Mouse (Mus musculus): ENCODE measurements around the gene Spdef. TPM values are rescaled to one million over a fixed set of nuclear protein-coding genes. Genes with fewer than 3 reads are reported as not detected.

Gene Spdef
- polyA plus RNA-seq, 1 experiment: 57.5 TPM

DNA sequence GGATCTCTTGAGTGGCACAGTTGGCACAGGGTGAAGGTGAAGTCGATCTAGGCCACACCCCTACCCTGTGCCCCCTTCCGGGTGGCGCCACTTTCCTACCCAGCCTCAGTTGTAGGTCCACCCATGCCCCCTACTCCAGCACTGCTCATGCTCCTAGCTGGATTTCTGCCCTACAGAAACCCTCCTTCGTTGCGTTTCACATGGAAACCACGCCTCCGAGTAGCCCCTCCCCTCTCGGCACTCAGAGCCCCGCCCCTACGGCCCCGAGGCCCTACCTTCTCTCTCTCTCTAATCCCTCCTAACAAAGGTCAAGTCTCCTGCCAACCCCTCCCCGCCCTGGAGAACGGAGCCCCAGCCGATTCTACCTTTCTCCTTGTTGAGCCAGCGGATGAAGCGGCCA is 12.0 kb downstream of the Spdef start:
- H3K4me1 ChIP-seq (ENCODE audit: control insufficient read depth, insufficient read depth, insufficient read length, low read length): peaks cover 20% of the 10 kb centered on the region
- TF ChIP-seq CTCF (IDR thresholded peaks at IDR 0.05; ENCODE audit: extremely low read depth, insufficient read length, insufficient replicate concordance, low read depth, low read length) (no peak), POLR2A (IDR thresholded peaks at IDR 0.05; ENCODE audit: low read depth, low read length) (no peak)
- no peak overlapping the region for H3K27ac ChIP-seq (ENCODE audit: insufficient read depth, low read depth, low read length)
- H3K4me3 ChIP-seq (ENCODE audit: low read depth, low read length): peak overlapping the region; percentile 59
- H3K27me3 ChIP-seq (ENCODE audit: control insufficient read depth, insufficient read depth, low read length): no peaks in the 10 kb centered on the region
- WGBS: 8% methylated on average over 16 of the region's 16 CpGs
- no peaks in the 10 kb centered on the region for H3K36me3 ChIP-seq (ENCODE audit: control insufficient read depth, insufficient read depth, low read length)

DNA sequence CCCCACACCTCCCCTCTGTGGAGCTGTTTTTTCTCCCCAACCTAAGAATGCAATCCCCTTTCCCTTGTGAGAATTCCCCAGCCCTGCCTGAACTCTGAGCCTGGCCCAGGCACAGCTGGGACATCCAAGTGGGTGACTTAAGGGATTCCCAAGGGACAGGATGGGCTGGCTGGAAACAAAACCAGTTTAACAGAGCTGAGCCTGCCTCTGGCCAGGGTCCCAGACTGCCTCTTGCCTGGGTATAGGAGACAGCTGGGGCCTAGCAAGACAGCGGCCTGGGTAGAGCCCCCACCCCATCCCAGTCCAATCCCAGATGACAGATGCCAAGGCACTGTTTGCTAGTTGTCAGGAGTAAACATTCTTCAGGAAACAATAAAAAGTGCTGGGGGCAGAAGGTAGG is 15.9 kb downstream of the Spdef start:
- no peak overlapping the region for H3K27ac ChIP-seq (ENCODE audit: insufficient read depth, low read depth, low read length)
- TF ChIP-seq CTCF (IDR thresholded peaks at IDR 0.05; ENCODE audit: extremely low read depth, insufficient read length, insufficient replicate concordance, low read depth, low read length): no peak
- no peak for TF ChIP-seq POLR2A (IDR thresholded peaks at IDR 0.05; ENCODE audit: low read depth, low read length)
- H3K4me3 ChIP-seq (ENCODE audit: low read depth, low read length): no peak overlapping the region
- no peaks in the 10 kb centered on the region for H3K36me3 ChIP-seq (ENCODE audit: control insufficient read depth, insufficient read depth, low read length)
- H3K27me3 ChIP-seq (ENCODE audit: control insufficient read depth, insufficient read depth, low read length): no peaks in the 10 kb centered on the region
- WGBS: 71% methylated on average over 1 of the region's 1 CpGs
- peaks cover 14% of the 10 kb centered on the region for H3K4me1 ChIP-seq (ENCODE audit: control insufficient read depth, insufficient read depth, insufficient read length, low read length)

DNA sequence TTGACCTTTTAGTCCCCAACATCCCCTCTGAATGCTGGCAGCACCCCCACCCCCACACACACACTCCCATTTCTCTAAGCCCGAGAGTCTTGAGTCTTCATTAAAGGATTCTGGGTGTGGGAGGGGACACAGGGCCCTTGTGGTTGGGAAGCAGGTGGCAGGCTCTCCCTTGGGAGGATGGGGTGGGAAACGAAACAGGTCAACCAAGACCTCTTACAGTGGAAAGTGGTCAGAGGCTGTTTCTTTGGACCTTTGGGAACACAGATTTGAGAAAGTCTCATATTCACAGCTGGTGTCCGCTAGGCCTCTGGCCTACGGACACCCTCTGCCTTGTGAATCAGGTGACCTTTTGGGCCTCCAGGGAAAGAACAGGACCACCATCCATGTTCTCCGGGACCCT is 19.1 kb downstream of the Spdef start:
- no peak overlapping the region for H3K27ac ChIP-seq (ENCODE audit: insufficient read depth, low read depth, low read length)
- no peaks in the 10 kb centered on the region for H3K36me3 ChIP-seq (ENCODE audit: control insufficient read depth, insufficient read depth, low read length)
- no peak overlapping the region for H3K4me3 ChIP-seq (ENCODE audit: low read depth, low read length)
- H3K4me1 ChIP-seq (ENCODE audit: control insufficient read depth, insufficient read depth, insufficient read length, low read length): peaks cover 4% of the 10 kb centered on the region
- 0 out of 2 replicates have a peak, but pooled peaks cover 4% of the 10 kb centered on the region for H3K27me3 ChIP-seq (ENCODE audit: control insufficient read depth, insufficient read depth, low read length)
- 81% methylated on average over 5 of the region's 5 CpGs for WGBS
- no peak for TF ChIP-seq CTCF (IDR thresholded peaks at IDR 0.05; ENCODE audit: extremely low read depth, insufficient read length, insufficient replicate concordance, low read depth, low read length)

DNA sequence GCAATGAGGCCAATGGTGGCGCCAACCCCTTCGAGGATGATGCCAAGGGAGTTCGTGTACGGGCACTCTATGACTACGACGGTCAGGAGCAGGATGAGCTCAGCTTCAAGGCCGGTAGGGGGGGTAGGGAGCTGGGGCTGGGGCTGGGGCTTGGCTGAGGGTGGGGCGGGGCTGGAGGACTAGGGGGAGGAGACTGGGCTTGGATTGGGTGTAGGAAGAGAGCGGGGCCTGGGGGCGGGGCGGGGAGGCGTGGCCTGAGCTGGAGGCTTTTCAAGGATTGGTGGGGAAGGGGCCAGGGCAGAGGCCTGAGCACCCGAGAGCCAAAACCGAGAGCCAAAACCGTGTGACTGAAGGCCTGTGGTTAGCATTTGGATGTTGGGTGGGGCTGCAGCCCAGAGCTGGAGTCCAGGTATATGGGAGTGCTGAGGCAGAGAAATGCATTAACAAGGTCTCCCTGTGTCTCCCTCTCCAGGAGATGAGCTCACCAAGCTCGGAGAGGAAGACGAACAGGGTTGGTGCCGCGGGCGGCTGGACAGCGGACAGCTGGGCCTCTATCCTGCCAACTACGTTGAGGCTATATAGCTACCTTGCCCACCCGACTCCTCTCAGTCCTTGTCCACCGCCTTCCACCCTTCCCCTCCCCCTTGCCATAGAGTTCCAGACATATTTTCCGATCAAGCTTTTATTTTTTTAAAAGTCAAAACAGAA is 20.6 kb downstream of the Spdef start:
- H3K4me3 ChIP-seq (ENCODE audit: low read depth, low read length): peak overlapping the region; percentile 21
- peaks cover 4% of the 10 kb centered on the region for H3K4me1 ChIP-seq (ENCODE audit: control insufficient read depth, insufficient read depth, insufficient read length, low read length)
- 0 out of 2 replicates have a peak, but pooled peaks cover 4% of the 10 kb centered on the region for H3K27me3 ChIP-seq (ENCODE audit: control insufficient read depth, insufficient read depth, low read length)
- TF ChIP-seq POLR2A (IDR thresholded peaks at IDR 0.05; ENCODE audit: low read depth, low read length) (no peak), CTCF (IDR thresholded peaks at IDR 0.05; ENCODE audit: extremely low read depth, insufficient read length, insufficient replicate concordance, low read depth, low read length) (no peak)
- no peaks in the 10 kb centered on the region for H3K36me3 ChIP-seq (ENCODE audit: control insufficient read depth, insufficient read depth, low read length)
- no peak overlapping the region for H3K27ac ChIP-seq (ENCODE audit: insufficient read depth, low read depth, low read length)
- WGBS: 9% methylated on average over 25 of the region's 25 CpGs

DNA sequence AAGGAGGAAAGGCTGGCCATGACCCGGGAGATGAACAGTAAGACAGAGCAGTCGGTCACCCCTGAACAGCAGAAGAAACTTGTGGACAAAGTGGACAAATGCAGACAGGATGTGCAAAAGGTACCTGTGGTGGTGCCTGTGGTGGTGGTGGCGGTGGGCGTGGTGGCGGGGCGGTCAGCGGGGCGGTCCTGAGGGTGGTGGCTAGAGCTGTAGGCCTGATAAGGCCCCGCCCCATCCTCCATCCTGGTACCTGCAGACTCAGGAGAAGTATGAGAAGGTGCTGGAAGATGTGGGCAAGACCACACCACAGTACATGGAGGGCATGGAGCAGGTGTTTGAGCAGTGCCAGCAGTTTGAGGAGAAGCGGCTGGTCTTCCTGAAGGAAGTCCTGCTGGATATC is 23.1 kb downstream of the Spdef start:
- H3K4me3 ChIP-seq (ENCODE audit: low read depth, low read length): no peak overlapping the region
- no peaks in the 10 kb centered on the region for H3K36me3 ChIP-seq (ENCODE audit: control insufficient read depth, insufficient read depth, low read length)
- H3K27me3 ChIP-seq (ENCODE audit: control insufficient read depth, insufficient read depth, low read length): 0 out of 2 replicates have a peak, but pooled peaks cover 4% of the 10 kb centered on the region
- H3K4me1 ChIP-seq (ENCODE audit: control insufficient read depth, insufficient read depth, insufficient read length, low read length): peaks cover 7% of the 10 kb centered on the region
- H3K27ac ChIP-seq (ENCODE audit: insufficient read depth, low read depth, low read length): no peak overlapping the region
- 43% methylated on average over 10 of the region's 10 CpGs for WGBS
- no peak for TF ChIP-seq POLR2A (IDR thresholded peaks at IDR 0.05; ENCODE audit: low read depth, low read length)
- no peak for TF ChIP-seq CTCF (IDR thresholded peaks at IDR 0.05; ENCODE audit: extremely low read depth, insufficient read length, insufficient replicate concordance, low read depth, low read length)

DNA sequence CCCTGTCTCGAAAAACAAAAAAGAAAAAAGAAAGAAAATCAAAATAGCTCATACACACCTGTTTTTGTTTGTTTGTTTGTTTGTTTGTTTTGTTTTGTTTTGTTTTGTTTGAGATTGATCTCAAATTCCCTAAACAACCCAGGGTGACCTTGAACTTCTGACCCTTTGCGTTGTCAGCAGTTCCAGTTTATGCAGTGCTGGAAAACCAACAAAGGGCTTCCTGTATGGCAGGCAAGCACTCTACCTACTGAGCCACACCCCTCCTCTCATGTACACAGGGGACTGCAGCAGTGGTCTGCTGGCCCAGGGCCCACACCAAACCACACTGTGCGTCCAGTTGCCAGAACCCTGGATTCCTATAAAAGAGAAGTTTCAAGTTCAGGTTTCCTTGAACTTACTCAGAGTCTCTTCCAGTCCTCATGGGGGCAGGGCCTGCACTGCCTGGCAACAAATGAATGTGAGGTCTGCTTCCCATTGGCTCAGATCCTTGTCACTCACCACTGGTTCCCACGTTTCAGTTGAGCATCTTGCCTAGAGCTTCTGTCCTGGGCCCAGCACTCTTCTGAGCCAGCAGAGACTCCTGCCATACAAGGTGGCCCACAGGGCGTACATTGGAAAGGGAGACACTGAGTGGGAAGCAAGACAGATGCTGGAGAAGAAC is 24.7 kb downstream of the Spdef start:
- Histone ChIP-seq H3K27me3 (ENCODE audit: control insufficient read depth, insufficient read depth, low read length) (0 out of 2 replicates have a peak, but pooled peaks cover 4% of the 10 kb centered on the region), H3K36me3 (ENCODE audit: control insufficient read depth, insufficient read depth, low read length) (no peaks in the 10 kb centered on the region), H3K4me1 (ENCODE audit: control insufficient read depth, insufficient read depth, insufficient read length, low read length) (peaks cover 7% of the 10 kb centered on the region), H3K27ac (ENCODE audit: insufficient read depth, low read depth, low read length) (no peak overlapping the region), H3K4me3 (ENCODE audit: low read depth, low read length) (no peak overlapping the region)
- WGBS: 68% methylated on average over 5 of the region's 5 CpGs
- no peak for TF ChIP-seq POLR2A (IDR thresholded peaks at IDR 0.05; ENCODE audit: low read depth, low read length)
- no peak for TF ChIP-seq CTCF (IDR thresholded peaks at IDR 0.05; ENCODE audit: extremely low read depth, insufficient read length, insufficient replicate concordance, low read depth, low read length)

DNA sequence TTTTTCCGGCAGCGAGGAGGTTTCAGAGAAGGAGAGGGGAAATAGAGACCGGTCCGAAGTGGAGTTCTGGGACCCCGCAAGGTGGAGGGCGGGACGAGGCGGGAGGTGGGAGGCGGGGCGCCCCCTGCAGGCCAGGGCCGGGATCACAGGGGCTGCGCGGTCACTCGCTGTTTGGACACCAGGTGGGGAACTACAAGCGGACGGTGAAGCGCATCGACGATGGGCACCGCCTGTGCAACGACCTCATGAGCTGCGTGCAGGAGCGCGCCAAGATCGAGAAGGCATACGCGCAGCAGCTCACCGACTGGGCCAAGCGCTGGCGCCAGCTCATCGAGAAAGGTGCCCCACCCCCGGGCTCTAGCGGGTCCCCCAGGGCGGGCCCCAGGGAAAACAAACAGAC is 26.2 kb downstream of the Spdef start:
- H3K27ac ChIP-seq (ENCODE audit: insufficient read depth, low read depth, low read length): no peak overlapping the region
- H3K4me3 ChIP-seq (ENCODE audit: low read depth, low read length): peak overlapping the region; percentile 41
- H3K4me1 ChIP-seq (ENCODE audit: control insufficient read depth, insufficient read depth, insufficient read length, low read length): peaks cover 3% of the 10 kb centered on the region
- WGBS: 1% methylated on average over 34 of the region's 34 CpGs
- 0 out of 2 replicates have a peak, but pooled peaks cover 4% of the 10 kb centered on the region for H3K27me3 ChIP-seq (ENCODE audit: control insufficient read depth, insufficient read depth, low read length)
- H3K36me3 ChIP-seq (ENCODE audit: control insufficient read depth, insufficient read depth, low read length): no peaks in the 10 kb centered on the region
- TF ChIP-seq POLR2A (IDR thresholded peaks at IDR 0.05; ENCODE audit: low read depth, low read length) (no peak), CTCF (IDR thresholded peaks at IDR 0.05; ENCODE audit: extremely low read depth, insufficient read length, insufficient replicate concordance, low read depth, low read length) (peak; percentile 84)
